Mouse (Mus musculus): Measurements from ENCODE around the gene Mphosph10.

DNA sequence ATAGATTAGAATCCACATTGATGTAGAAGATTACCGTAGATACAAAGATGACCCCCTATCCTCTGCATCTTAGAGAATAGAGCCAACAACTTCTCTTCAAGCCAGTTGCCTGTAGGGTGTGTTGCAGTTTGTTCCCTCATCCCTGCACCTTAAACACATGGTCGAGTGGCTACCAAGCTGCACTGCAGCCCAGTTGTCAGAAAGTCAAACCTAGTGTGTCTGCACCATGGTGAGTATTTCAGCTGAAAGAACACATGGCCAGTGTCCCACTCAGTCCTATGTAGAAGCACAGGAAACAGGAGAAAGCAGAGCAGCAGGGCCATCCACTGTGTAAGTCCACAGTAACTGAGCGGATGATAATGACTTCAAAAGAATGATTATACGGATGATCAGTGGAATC, 64.6 kb downstream of the Mphosph10 start:
- TF ChIP-seq POLR2A (IDR thresholded peaks at IDR 0.05; ENCODE audit: low read depth, low read length) (no peak), CTCF (IDR thresholded peaks at IDR 0.05; ENCODE audit: extremely low read depth, insufficient read depth, insufficient read length, insufficient replicate concordance) (no peak)
